Mouse (Mus musculus) E14TG2a.4 (cell line): ENCODE measurements around the gene 1700030J22Rik.

Experiments used
- H3K27me3 ChIP-seq: 2 replicates; pipeline ENCODE4 v1.6.1; 2014; ENCODE audit warnings: low read length, control low read depth; ENCODE audit not compliant: insufficient read depth
- H3K36me3 ChIP-seq: 2 replicates; pipeline ENCODE4 v1.6.1; 2014; ENCODE audit warnings: low read length, control low read depth; ENCODE audit not compliant: insufficient read depth
- H3K4me1 ChIP-seq: replicated peaks from 2 replicates; pipeline ENCODE4 v1.6.1; 2014; ENCODE audit warnings: low read depth, low read length, control low read depth
- H3K4me3 ChIP-seq: replicated peaks from 2 replicates; pipeline ENCODE4 v1.5.1; 2014; ENCODE audit warnings: mild to moderate bottlenecking, low read length
- H3K9me3 ChIP-seq: 2 replicates; pipeline ENCODE4 v1.6.1; 2014; ENCODE audit warnings: low read length, control low read depth
- CTCF ChIP-seq: conservative IDR thresholded peaks from 2 replicates; pipeline ENCODE4 v1.5.1; 2014; ENCODE audit warnings: low read length
- NANOG ChIP-seq: IDR thresholded peaks from 2 replicates; pipeline ENCODE4 v1.6.1; 2014; ENCODE audit warnings: borderline replicate concordance, low read length, mixed read lengths
- POU5F1 ChIP-seq: IDR thresholded peaks from 2 replicates; pipeline ENCODE4 v1.6.1; 2014; ENCODE audit warnings: low read length, borderline replicate concordance

The 1700030J22Rik gene

DNA sequence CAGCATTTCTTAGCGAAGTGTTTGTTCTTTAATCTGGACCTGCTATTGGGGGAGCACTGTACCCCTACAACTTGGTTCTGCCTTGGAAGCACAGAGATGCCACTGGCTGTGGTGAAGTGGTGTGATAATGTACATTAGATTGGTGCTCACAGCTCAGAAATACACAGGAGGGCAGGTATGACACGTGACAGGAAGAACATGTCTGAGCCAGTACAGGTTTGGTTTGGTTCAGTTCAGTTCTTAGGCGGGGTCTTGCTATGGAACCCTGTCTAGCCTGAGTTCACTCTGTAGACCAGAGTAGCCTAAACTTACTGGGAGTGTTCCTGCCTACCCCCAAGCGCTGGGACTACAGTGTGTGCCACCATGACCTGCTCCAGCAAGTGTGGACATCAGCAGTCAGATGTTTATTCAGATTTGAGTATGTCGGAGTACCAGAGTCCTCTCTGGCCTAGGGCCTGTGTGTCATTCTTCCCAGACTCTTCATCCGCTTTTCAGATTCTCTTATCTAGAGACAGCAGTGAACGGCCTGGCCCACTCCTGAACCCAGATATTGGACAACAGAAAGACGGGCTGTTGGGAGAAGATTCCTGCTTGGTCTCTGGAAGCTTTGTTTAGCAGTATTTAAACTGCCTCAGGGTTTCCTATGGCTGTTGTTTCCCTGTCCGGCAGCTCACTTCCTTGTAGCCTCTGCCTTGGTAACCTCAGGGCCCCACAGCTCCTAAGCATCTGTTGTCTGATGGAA, 33.4 kb downstream of the 1700030J22Rik start:
- peak overlapping the region; percentile 97 for H3K4me3 ChIP-seq
- no peaks in the 10 kb centered on the region for H3K9me3 ChIP-seq
- H3K4me1 ChIP-seq = peaks cover 73% of the 10 kb centered on the region
- H3K36me3 ChIP-seq = peaks cover 39% of the 10 kb centered on the region
- no peaks in the 10 kb centered on the region for H3K27me3 ChIP-seq
- TF ChIP-seq NANOG (no peak), POU5F1 (no peak), CTCF (no peak)

GRCm38 (mm10) chr8:116944385-116944696, 34.4 kb downstream of the 1700030J22Rik start:
- H3K27me3 ChIP-seq = no peaks in the 10 kb centered on the region
- H3K4me1 ChIP-seq = peaks cover 63% of the 10 kb centered on the region
- no peaks in the 10 kb centered on the region for H3K9me3 ChIP-seq
- no peak for TF ChIP-seq NANOG
- TF ChIP-seq POU5F1 = no peak
- H3K4me3 ChIP-seq = peak overlapping the region; percentile 97
- peaks cover 41% of the 10 kb centered on the region for H3K36me3 ChIP-seq

DNA sequence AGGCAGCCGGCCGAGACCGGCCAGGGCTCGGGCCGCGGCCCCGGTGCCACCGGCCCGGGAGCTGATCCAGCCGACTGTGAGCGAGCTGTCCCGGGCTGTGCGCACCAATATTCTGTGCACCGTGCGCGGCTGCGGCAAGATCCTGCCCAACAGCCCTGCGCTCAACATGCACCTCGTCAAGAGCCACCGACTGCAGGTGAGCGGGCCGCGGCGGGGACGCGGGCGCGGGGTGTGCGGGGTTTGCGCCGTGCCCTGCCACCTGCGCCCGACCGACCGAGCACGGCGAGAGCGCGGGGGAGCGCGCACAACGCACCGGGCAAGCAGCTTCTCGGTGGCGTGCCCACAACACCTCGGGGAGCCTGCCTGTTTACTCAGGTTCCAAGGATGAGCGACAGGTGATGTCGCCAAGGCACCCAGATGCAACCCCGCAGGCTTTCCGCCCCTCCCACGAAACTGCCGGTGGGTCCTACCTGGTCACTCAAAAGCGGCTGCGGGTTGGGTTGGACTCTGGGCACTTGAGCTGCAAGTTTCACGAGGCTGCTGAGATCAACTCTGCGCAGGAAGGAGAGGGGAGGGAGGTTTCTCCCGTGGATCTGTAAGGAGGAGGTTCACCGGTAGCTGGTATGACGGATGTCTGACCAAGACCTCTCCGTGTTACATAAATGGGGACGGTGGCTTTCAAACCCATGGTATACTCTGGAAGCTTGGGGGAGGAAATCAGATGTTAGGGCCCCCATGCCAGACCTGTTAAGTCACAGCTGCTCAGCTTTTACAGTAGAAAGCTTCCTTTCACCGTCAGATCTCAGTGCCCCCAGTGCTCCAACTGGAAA, 35.0 kb downstream of the 1700030J22Rik start:
- TF ChIP-seq NANOG (no peak), POU5F1 (no peak), CTCF (no peak)

GRCm38 (mm10) chr8:116943161-116943554, 35.6 kb downstream of the 1700030J22Rik start, which contains the start of gene Atmin:
TSS of gene Atmin (plus strand) at chr8:116943393.
- peaks cover 51% of the 10 kb centered on the region for H3K4me1 ChIP-seq
- peaks cover 48% of the 10 kb centered on the region for H3K36me3 ChIP-seq
- H3K9me3 ChIP-seq = no peaks in the 10 kb centered on the region
- no peaks in the 10 kb centered on the region for H3K27me3 ChIP-seq
- H3K4me3 ChIP-seq = peak within 1 kb of the TSS; percentile 97
- no peak for TF ChIP-seq NANOG
- no peak for TF ChIP-seq CTCF

More for the DNA sequence above, 35.0 kb downstream of the 1700030J22Rik start:
- Histone ChIP-seq H3K36me3 (peaks cover 44% of the 10 kb centered on the region), H3K4me1 (peaks cover 57% of the 10 kb centered on the region), H3K4me3 (peak overlapping the region; percentile 97), H3K9me3 (no peaks in the 10 kb centered on the region), H3K27me3 (no peaks in the 10 kb centered on the region)

DNA sequence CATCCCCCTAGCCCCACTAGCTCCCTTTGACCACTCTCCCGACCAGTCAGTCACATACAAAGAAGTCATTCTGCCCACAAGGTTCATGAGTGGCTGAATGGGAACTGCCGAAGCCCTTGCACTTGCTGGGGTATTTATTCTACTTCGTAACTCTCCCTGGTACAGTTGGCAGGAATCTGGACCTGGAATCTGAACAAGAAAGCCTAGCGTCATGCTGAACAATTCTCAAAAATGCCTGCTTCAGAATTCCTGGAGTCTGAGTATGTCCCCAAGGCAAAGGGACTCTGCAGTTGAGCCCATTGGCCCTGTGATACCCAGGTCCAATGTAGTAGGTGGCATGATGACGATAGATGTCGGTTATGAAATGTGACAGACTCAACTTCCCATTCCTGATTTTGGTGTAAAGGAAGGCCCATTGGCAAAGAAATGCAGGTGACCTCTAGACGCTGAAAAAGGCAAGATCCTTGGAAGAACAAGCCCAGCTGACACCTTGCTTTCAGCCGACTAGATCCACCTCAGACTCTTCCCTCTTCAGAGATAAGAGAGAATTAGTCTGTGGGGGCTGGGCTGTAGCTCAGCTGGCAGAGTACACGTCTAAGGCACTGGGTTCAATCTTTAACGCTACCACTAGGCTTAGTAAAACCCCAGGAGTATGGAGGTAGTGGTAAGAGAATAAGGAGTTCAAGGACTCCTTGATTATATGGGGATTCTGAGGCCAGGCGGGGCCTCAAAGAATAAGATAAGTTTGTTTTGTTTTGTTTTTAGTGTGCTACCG, 36.3 kb downstream of the 1700030J22Rik start:
- H3K4me3 ChIP-seq = no peak overlapping the region
- TF ChIP-seq NANOG (no peak), CTCF (no peak), POU5F1 (no peak)
- H3K4me1 ChIP-seq = peaks cover 44% of the 10 kb centered on the region
- no peaks in the 10 kb centered on the region for H3K9me3 ChIP-seq
- H3K36me3 ChIP-seq = peaks cover 55% of the 10 kb centered on the region
- H3K27me3 ChIP-seq = no peaks in the 10 kb centered on the region

DNA sequence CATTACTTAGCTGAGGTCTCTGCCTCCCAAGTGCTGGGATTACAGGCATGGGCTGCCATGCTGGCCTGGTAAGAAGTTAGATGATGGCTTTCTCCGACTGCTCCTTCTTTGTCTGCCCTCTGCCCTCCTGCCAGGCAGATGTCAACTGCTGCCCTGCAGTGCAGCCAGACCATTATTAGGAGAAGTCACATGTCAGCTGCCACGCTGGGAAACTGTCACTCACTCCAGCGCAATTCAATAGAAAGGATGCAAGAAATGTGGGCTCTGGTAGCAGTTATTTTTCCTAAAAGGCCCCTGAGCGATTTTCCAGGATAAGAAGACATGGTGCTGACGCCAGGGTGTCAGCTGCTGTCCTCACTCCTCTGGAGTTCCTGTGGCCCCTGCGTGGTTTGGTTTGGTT, 43.3 kb downstream of the 1700030J22Rik start:
- H3K4me3 ChIP-seq = no peak overlapping the region
- TF ChIP-seq POU5F1 (no peak), CTCF (no peak)
- no peaks in the 10 kb centered on the region for H3K27me3 ChIP-seq
- no peaks in the 10 kb centered on the region for H3K9me3 ChIP-seq
- H3K36me3 ChIP-seq = peaks cover 95% of the 10 kb centered on the region
- peaks cover 30% of the 10 kb centered on the region for H3K4me1 ChIP-seq

DNA sequence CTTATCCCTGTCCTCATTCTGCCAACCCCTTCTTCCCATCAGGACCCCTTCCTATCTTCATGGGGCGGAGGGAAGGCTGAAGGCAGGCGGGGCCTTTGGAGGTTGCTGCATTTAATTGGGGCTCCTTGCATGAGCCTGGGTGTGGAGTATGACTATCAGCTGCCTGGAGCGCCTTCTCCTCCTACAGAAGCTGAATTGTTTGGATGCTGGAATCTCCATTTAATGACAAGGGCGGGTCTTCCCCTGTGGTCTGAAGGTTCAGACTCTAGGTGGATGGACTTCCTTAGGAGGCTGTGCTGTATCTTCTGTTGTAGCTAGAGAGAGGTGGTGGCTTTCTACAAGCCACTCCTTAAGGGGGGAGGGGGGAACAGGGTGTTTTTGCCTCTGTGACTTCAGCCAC, 43.8 kb downstream of the 1700030J22Rik start:
- Histone ChIP-seq H3K4me1 (peaks cover 30% of the 10 kb centered on the region), H3K4me3 (peak overlapping the region; percentile 33), H3K27me3 (no peaks in the 10 kb centered on the region), H3K36me3 (peaks cover 94% of the 10 kb centered on the region), H3K9me3 (no peaks in the 10 kb centered on the region)
- TF ChIP-seq POU5F1 = no peak
- TF ChIP-seq NANOG = no peak
- TF ChIP-seq CTCF = no peak

- H3K36me3 ChIP-seq = peaks cover 100% of the 10 kb centered on the region
- TF ChIP-seq CTCF (peak; percentile 35), POU5F1 (no peak)
- no peak overlapping the region for H3K4me3 ChIP-seq
- no peaks in the 10 kb centered on the region for H3K27me3 ChIP-seq
- peaks cover 8% of the 10 kb centered on the region; the same call in 1 of the 2 replicates for H3K4me1 ChIP-seq
- H3K9me3 ChIP-seq = no peaks in the 10 kb centered on the region
These were observed 50.2 kb downstream of the 1700030J22Rik start for GRCm38 (mm10) chr8:116928588-116928987.
